Mouse (Mus musculus) midbrain, embryonic 10.5 days (tissue): ENCODE data around the gene Abca7. TPM values are rescaled to one million over a fixed set of nuclear protein-coding genes. Genes with fewer than 3 reads are reported as not detected.
A peak's percentile ranks its signal among the peaks of the same experiment; 100 is the strongest.
"Not testable (repeated sequence)": the region's sequence is repeated elsewhere in the genome, so short reads cannot be mapped to it uniquely, and the experiment has no call there.

ENCODE experiments used
- DNase-seq: peaks from one replicate; pipeline ENCODE4 v3.0.0-alpha.2; 2017; ENCODE audit warnings: low spot score
- H3K27ac ChIP-seq: fragments of 300-500 bp; sonication (generic); replicated peaks from 2 replicates; pipeline ENCODE4 v1.5.1; 2016; ENCODE audit warnings: mild to moderate bottlenecking
- H3K27me3 ChIP-seq: fragments of 300-500 bp; sonication (generic); 2 replicates; pipeline ENCODE4 v1.6.1; 2016; ENCODE audit warnings: low read depth, mild to moderate bottlenecking; ENCODE audit not compliant: poor library complexity, severe bottlenecking
- H3K36me3 ChIP-seq: fragments of 300-500 bp; sonication (generic); 2 replicates; pipeline ENCODE4 v1.6.1; 2016; ENCODE audit warnings: mild to moderate bottlenecking, moderate library complexity
- H3K4me1 ChIP-seq: fragments of 300-500 bp; sonication (generic); 2 replicates; pipeline ENCODE4 v1.6.1; 2016
- H3K4me3 ChIP-seq: fragments of 300-500 bp; sonication (generic); 2 replicates; pipeline ENCODE4 v1.5.1; 2016; ENCODE audit warnings: mild to moderate bottlenecking, moderate library complexity
- H3K9me3 ChIP-seq: fragments of 300-500 bp; sonication (generic); replicated peaks from 2 replicates; pipeline ENCODE4 v1.6.1; 2016; ENCODE audit warnings: mild to moderate bottlenecking
- WGBS: fragments of 180-500 bp; shearing (Covaris S2); methylation state at CpG from one replicate; pipeline ENCODE4 v1.1.7; 2016; 5-methylcytosine and 5-hydroxymethylcytosine counted together
- polyA plus RNA-seq: library from polyadenylated mRNA; unstranded; fragments of >200 nt; fragmentation: Nextera tagmentation; extraction: Ambion mirVana; gene quantifications from 2 replicates; pipeline ENCODE4 v1.2.1, GENCODE M21; 2016

Gene Abca7
- polyA plus RNA-seq, 1 experiment from 2014 or later = 3.2 TPM

GRCm38 (mm10) chr10:80028521-80028846 lies 32.2 kb downstream of the Abca7 start:
- no peaks in the 10 kb centered on the region for H3K27me3 ChIP-seq
- no peak overlapping the region for H3K27ac ChIP-seq
- 95% methylated on average over 13 of the region's 13 CpGs for WGBS
- no peaks in the 10 kb centered on the region for H3K9me3 ChIP-seq
- no peak overlapping the region for H3K4me3 ChIP-seq
- no peak for DNase-seq
- H3K4me1 ChIP-seq = peaks cover 12% of the 10 kb centered on the region; the same call in 1 of the 2 replicates
- peaks cover 2% of the 10 kb centered on the region; the same call in 1 of the 2 replicates for H3K36me3 ChIP-seq

- no peak overlapping the region for H3K4me3 ChIP-seq
- 0 out of 2 replicates have a peak, but pooled peaks cover 13% of the 10 kb centered on the region for H3K4me1 ChIP-seq
- 90% methylated on average over 9 of the region's 9 CpGs for WGBS
- peaks cover 11% of the 10 kb centered on the region for H3K36me3 ChIP-seq
- no peaks in the 10 kb centered on the region for H3K27me3 ChIP-seq
- no peak for DNase-seq
- no peak overlapping the region; the same call in 1 of the 2 replicates for H3K27ac ChIP-seq
- no peaks in the 10 kb centered on the region for H3K9me3 ChIP-seq
Observed at GRCm38 (mm10) chr10:80030191-80030590, 33.9 kb downstream of the Abca7 start.

- Histone ChIP-seq H3K4me1 (0 out of 2 replicates have a peak, but pooled peaks cover 13% of the 10 kb centered on the region), H3K4me3 (no peak overlapping the region), H3K27me3 (no peaks in the 10 kb centered on the region), H3K27ac (no peak overlapping the region; the same call in 1 of the 2 replicates), H3K9me3 (no peaks in the 10 kb centered on the region), H3K36me3 (peaks cover 16% of the 10 kb centered on the region)
- no peak for DNase-seq
- WGBS = 86% methylated on average over 17 of the region's 17 CpGs
Observed at GRCm38 (mm10) chr10:80030736-80031135, 34.4 kb downstream of the Abca7 start.

GRCm38 (mm10) chr10:80032799-80033480 lies 36.6 kb downstream of the Abca7 start:
- no peaks in the 10 kb centered on the region for H3K9me3 ChIP-seq
- H3K36me3 ChIP-seq = peaks cover 38% of the 10 kb centered on the region
- no peak for DNase-seq
- H3K27ac ChIP-seq = no peak overlapping the region; the same call in 1 of the 2 replicates
- H3K4me1 ChIP-seq = peaks cover 11% of the 10 kb centered on the region
- 71% methylated on average over 5 of the region's 5 CpGs for WGBS
- no peaks in the 10 kb centered on the region for H3K27me3 ChIP-seq
- H3K4me3 ChIP-seq = no peak overlapping the region

GRCm38 (mm10) chr10:80033511-80034391 lies 37.5 kb downstream of the Abca7 start:
- Histone ChIP-seq H3K27ac (no peak overlapping the region), H3K9me3 (no peaks in the 10 kb centered on the region), H3K36me3 (peaks cover 44% of the 10 kb centered on the region), H3K4me1 (peaks cover 19% of the 10 kb centered on the region), H3K27me3 (no peaks in the 10 kb centered on the region), H3K4me3 (no peak overlapping the region)
- 53% methylated on average over 9 of the region's 9 CpGs for WGBS
- DNase-seq = peak; percentile 36

- peaks cover 44% of the 10 kb centered on the region for H3K36me3 ChIP-seq
- H3K27ac ChIP-seq = 0 out of 2 replicates have a peak overlapping the region, but pooled peaks have one; percentile 4
Observed at GRCm38 (mm10) chr10:80035148-80035547, 38.9 kb downstream of the Abca7 start.

GRCm38 (mm10) chr10:80035686-80036085 lies 39.4 kb downstream of the Abca7 start:
- H3K27ac ChIP-seq = no peak overlapping the region
- peaks cover 44% of the 10 kb centered on the region for H3K36me3 ChIP-seq
- no peak overlapping the region for H3K4me3 ChIP-seq
- no peak for DNase-seq
- H3K27me3 ChIP-seq = no peaks in the 10 kb centered on the region
- H3K9me3 ChIP-seq = no peaks in the 10 kb centered on the region
- WGBS = 94% methylated on average over 5 of the region's 5 CpGs
- H3K4me1 ChIP-seq = peaks cover 29% of the 10 kb centered on the region

More at GRCm38 (mm10) chr10:80035148-80035547, 38.9 kb downstream of the Abca7 start:
- WGBS = 87% methylated on average over 8 of the region's 8 CpGs
- no peak overlapping the region for H3K4me3 ChIP-seq
- H3K9me3 ChIP-seq = no peaks in the 10 kb centered on the region
- no peak for DNase-seq
- peaks cover 29% of the 10 kb centered on the region for H3K4me1 ChIP-seq
- H3K27me3 ChIP-seq = no peaks in the 10 kb centered on the region

- Histone ChIP-seq H3K27ac (no peak overlapping the region), H3K27me3 (no peaks in the 10 kb centered on the region), H3K9me3 (no peaks in the 10 kb centered on the region), H3K4me1 (peaks cover 29% of the 10 kb centered on the region), H3K4me3 (no peak overlapping the region), H3K36me3 (peaks cover 42% of the 10 kb centered on the region)
- 92% methylated on average over 13 of the region's 13 CpGs for WGBS
- DNase-seq = no peak
Observed at GRCm38 (mm10) chr10:80036832-80037231, 40.5 kb downstream of the Abca7 start.

- DNase-seq = peak; percentile 96
- H3K4me3 ChIP-seq = peak within 1 kb of the TSS; percentile 70
- peak within 1 kb of the TSS; percentile 78 for H3K27ac ChIP-seq
- H3K9me3 ChIP-seq = no peaks in the 10 kb centered on the region
- under 1% methylated on average over 40 of the region's 40 CpGs for WGBS
- peaks cover 40% of the 10 kb centered on the region for H3K36me3 ChIP-seq
- H3K27me3 ChIP-seq = no peaks in the 10 kb centered on the region
- peaks cover 30% of the 10 kb centered on the region for H3K4me1 ChIP-seq
Observed at GRCm38 (mm10) chr10:80039559-80039979, 43.3 kb downstream of the Abca7 start, which contains the start of gene Polr2e. Polr2e (minus strand) TSS chr10:80039795.

- peaks cover 27% of the 10 kb centered on the region for H3K4me1 ChIP-seq
- not testable (repeated sequence) for H3K27me3 ChIP-seq, H3K4me3 ChIP-seq, H3K9me3 ChIP-seq, H3K27ac ChIP-seq, DNase-seq
- WGBS = 86% methylated on average over 8 of the region's 8 CpGs
- peaks cover 20% of the 10 kb centered on the region for H3K36me3 ChIP-seq
Observed at GRCm38 (mm10) chr10:80041409-80042060, 45.2 kb downstream of the Abca7 start.

- Histone ChIP-seq H3K27me3 (no peaks in the 10 kb centered on the region), H3K4me1 (peaks cover 38% of the 10 kb centered on the region), H3K9me3 (no peaks in the 10 kb centered on the region), H3K36me3 (no peaks in the 10 kb centered on the region), H3K4me3 (no peak overlapping the region), H3K27ac (peak overlapping the region; percentile 81)
- DNase-seq = peak; percentile 42
- WGBS = 32% methylated on average over 4 of the region's 4 CpGs
Observed at GRCm38 (mm10) chr10:80044087-80044486, 47.8 kb downstream of the Abca7 start.

- H3K9me3 ChIP-seq, H3K36me3 ChIP-seq, H3K27me3 ChIP-seq, DNase-seq, H3K4me3 ChIP-seq, H3K27ac ChIP-seq: not testable (repeated sequence)
- WGBS = 84% methylated on average over 3 of the region's 4 CpGs
- peaks cover 44% of the 10 kb centered on the region for H3K4me1 ChIP-seq
Observed at GRCm38 (mm10) chr10:80045364-80045763, 49.1 kb downstream of the Abca7 start.
